Mouse (Mus musculus): ENCODE measurements around the gene Arhgef6.

Gene Arhgef6

GRCm38 (mm10) chrX:57196319-57196718 is 142.2 kb downstream of the Arhgef6 start:
- no peak for DNase-seq (ENCODE audit: low read depth, low spot score)

- no peak for DNase-seq (ENCODE audit: low read depth, low spot score)
Measured at GRCm38 (mm10) chrX:57189335-57189734, 149.2 kb downstream of the Arhgef6 start.

- DNase-seq (ENCODE audit: low read depth, low spot score): no peak
Measured at GRCm38 (mm10) chrX:57187301-57187700, 151.2 kb downstream of the Arhgef6 start.

- DNase-seq (ENCODE audit: low read depth, low spot score): no peak
Measured at GRCm38 (mm10) chrX:57183359-57183758, 155.2 kb downstream of the Arhgef6 start.

GRCm38 (mm10) chrX:57182470-57182869 is 156.1 kb downstream of the Arhgef6 start:
- no peak for DNase-seq (ENCODE audit: low read depth, low spot score)
